Mouse (Mus musculus) CH12.LX (cell line): ENCODE results near the gene Zfp277. TPM values are rescaled to one million over a fixed set of nuclear protein-coding genes. Genes with fewer than 3 reads are reported as not detected.

Source experiments
- DNase-seq: peaks from one replicate; pipeline ENCODE4 v3.0.0-alpha.2; 2013; ENCODE audit errors: extremely low read depth
- H3K27ac ChIP-seq: 2 replicates; pipeline ENCODE4 v1.5.1; 2012; ENCODE audit warnings: low read depth, mild to moderate bottlenecking, control low read depth, moderate library complexity; ENCODE audit not compliant: insufficient read depth
- H3K27me3 ChIP-seq: replicated peaks from 2 replicates; pipeline ENCODE3; 2012; ENCODE audit warnings: inconsistent platforms
- H3K36me3 ChIP-seq, 2 experiments: replicated peaks in 1 of 2; 2 replicates each; pipeline versions ENCODE3 to v1.6.1; 2012; ENCODE audit warnings: inconsistent platforms in 1 of 2, low read length in 1 of 2, mild to moderate bottlenecking in 1 of 2, mixed read lengths in 1 of 2, moderate library complexity in 1 of 2; ENCODE audit not compliant: control insufficient read depth in 1 of 2, insufficient read depth in 1 of 2
- H3K4me1 ChIP-seq, 2 experiments: 2 replicates each; pipeline ENCODE4 v1.6.1; 2012; ENCODE audit warnings: inconsistent platforms in 1 of 2, moderate library complexity in 1 of 2; ENCODE audit not compliant: insufficient read depth in 2 of 2, control insufficient read depth in 1 of 2
- H3K4me2 ChIP-seq: 2 replicates; pipeline ENCODE4 v1.6.1; 2012; ENCODE audit warnings: low read depth, mild to moderate bottlenecking, control low read depth; ENCODE audit not compliant: poor library complexity, insufficient read depth, severe bottlenecking
- H3K4me3 ChIP-seq, 3 experiments: fragments of 150-350 bp in 1 of 3; sonication (generic) in 1 of 3; replicated peaks in 1 of 3; 2 replicates each; pipeline versions ENCODE3 to v1.5.1; 2011 to 2012; ENCODE audit warnings: low read depth in 2 of 3, low read length in 2 of 3, mild to moderate bottlenecking in 2 of 3, moderate library complexity in 2 of 3, control low read depth in 1 of 3, improper control_type of control experiment in 1 of 3, inconsistent platforms in 1 of 3, mixed read lengths in 1 of 3; ENCODE audit not compliant: poor library complexity in 1 of 3
- H3K79me2 ChIP-seq: replicated peaks from 2 replicates; pipeline ENCODE4 v1.6.1; 2012; ENCODE audit warnings: mild to moderate bottlenecking, moderate library complexity; ENCODE audit not compliant: control insufficient read depth, poor library complexity, insufficient read depth, severe bottlenecking; ENCODE audit errors: extremely low read depth
- H3K9ac ChIP-seq: 2 replicates; pipeline ENCODE4 v1.6.1; 2012; ENCODE audit warnings: low read depth, mild to moderate bottlenecking, control low read depth, moderate library complexity; ENCODE audit not compliant: insufficient read depth
- H3K9me3 ChIP-seq: replicated peaks from 2 replicates; pipeline ENCODE3; 2012; ENCODE audit warnings: low read length, inconsistent platforms, mixed read lengths
- BHLHE40 ChIP-seq: IDR thresholded peaks from 2 replicates; pipeline ENCODE4 v1.6.1; 2011; ENCODE audit warnings: mild to moderate bottlenecking, low read depth, low read length, improper control_type of control experiment
- CHD1 ChIP-seq: IDR thresholded peaks from 2 replicates; pipeline ENCODE4 v1.6.1; 2012; ENCODE audit warnings: low read depth, low read length, improper control_type of control experiment, inconsistent platforms
- CHD2 ChIP-seq: IDR thresholded peaks from 2 replicates; pipeline ENCODE4 v1.6.1; 2011; ENCODE audit warnings: low read length, improper control_type of control experiment
- ELF1 ChIP-seq: IDR thresholded peaks from 2 replicates; pipeline ENCODE4 v1.6.1; 2014; ENCODE audit warnings: low read depth, mild to moderate bottlenecking, inconsistent platforms, low read length, improper control_type of control experiment
- ETS1 ChIP-seq: conservative IDR thresholded peaks from 2 replicates; pipeline ENCODE4 v1.6.1; 2012; ENCODE audit warnings: low read depth, mild to moderate bottlenecking, inconsistent platforms, low read length, improper control_type of control experiment, moderate library complexity
- GABPA ChIP-seq: IDR thresholded peaks from 2 replicates; pipeline ENCODE4 v1.6.1; 2012; ENCODE audit warnings: low read depth, low read length, improper control_type of control experiment, inconsistent platforms; ENCODE audit not compliant: insufficient replicate concordance
- HCFC1 ChIP-seq: IDR thresholded peaks from 2 replicates; pipeline ENCODE4 v1.6.1; 2012; ENCODE audit warnings: low read depth, mild to moderate bottlenecking, inconsistent platforms, low read length, improper control_type of control experiment
- JUN ChIP-seq: IDR thresholded peaks from 2 replicates; pipeline ENCODE4 v1.6.1; 2011; ENCODE audit warnings: low read depth, mild to moderate bottlenecking, low read length, improper control_type of control experiment, moderate library complexity; ENCODE audit not compliant: insufficient read depth
- KAT2A ChIP-seq: IDR thresholded peaks from 2 replicates; pipeline ENCODE4 v1.6.1; 2012; ENCODE audit warnings: low read length, improper control_type of control experiment, inconsistent platforms; ENCODE audit not compliant: insufficient replicate concordance
- MAX ChIP-seq: IDR thresholded peaks from 2 replicates; pipeline ENCODE4 v1.6.1; 2011; ENCODE audit warnings: low read length, improper control_type of control experiment
- MAZ ChIP-seq: IDR thresholded peaks from 2 replicates; pipeline ENCODE4 v1.6.1; 2012; ENCODE audit warnings: low read depth, mild to moderate bottlenecking, inconsistent platforms, low read length, improper control_type of control experiment, moderate library complexity
- POLR2A ChIP-seq: IDR thresholded peaks from 2 replicates; pipeline ENCODE4 v1.6.1; 2011; ENCODE audit warnings: low read depth, mild to moderate bottlenecking, improper control_type of control experiment, low read length
- SIN3A ChIP-seq: IDR thresholded peaks from 2 replicates; pipeline ENCODE4 v1.6.1; 2012; ENCODE audit warnings: low read length, improper control_type of control experiment, inconsistent platforms
- SMC3 ChIP-seq: IDR thresholded peaks from 2 replicates; pipeline ENCODE4 v1.6.1; 2011; ENCODE audit warnings: low read depth, low read length, improper control_type of control experiment
- UBTF ChIP-seq: IDR thresholded peaks from 2 replicates; pipeline ENCODE4 v1.6.1; 2012; ENCODE audit warnings: low read depth, mild to moderate bottlenecking, inconsistent platforms, low read length, improper control_type of control experiment, moderate library complexity
- USF1 ChIP-seq: IDR thresholded peaks from 2 replicates; pipeline ENCODE4 v1.6.1; 2014; ENCODE audit warnings: low read depth, mild to moderate bottlenecking, inconsistent platforms, low read length, improper control_type of control experiment
- USF2 ChIP-seq: conservative IDR thresholded peaks from 2 replicates; pipeline ENCODE4 v1.6.1; 2011; ENCODE audit warnings: low read depth, low read length, improper control_type of control experiment
- ZMIZ1 ChIP-seq: IDR thresholded peaks from 2 replicates; pipeline ENCODE4 v1.6.1; 2012; ENCODE audit warnings: low read depth, mild to moderate bottlenecking, inconsistent platforms, low read length, improper control_type of control experiment
- dilution Hi-C: fragments of 300-500 bp; cut with MboI; formaldehyde crosslinking; loops from 2 replicates; pipeline ENCODE4 v1.14.3; 2020; ENCODE audit warnings: low sequenced_read_pairs; ENCODE audit not compliant: extremely low pct_unique_long_range_greater_than_20kb, extremely low pct_ligation_motif_present
- in situ Hi-C: fragments of 300-500 bp; cut with MboI; formaldehyde crosslinking; loops from 3 replicates; pipeline ENCODE4 v1.14.3; 2019; ENCODE audit warnings: low sequenced_read_pairs, low pct_ligation_motif_present, low pct_unique_long_range_greater_than_20kb, mixed read lengths
- polyA plus RNA-seq: library from polyadenylated mRNA; unstranded; fragments of >175 nt; gene quantifications from 2 replicates; pipeline ENCODE4 v1.2.1, GENCODE M21; 2012; ENCODE audit warnings: low read depth; ENCODE audit not compliant: insufficient read length
- total RNA-seq, 2 experiments: library from RNA; depleted of rRNA; stranded (reverse); fragments of 300-350 nt in 1 of 2; fragments of >200 nt in 1 of 2; gene quantifications; 2 replicates each; pipeline ENCODE4 v1.2.3; 2012 to 2014

The Zfp277 gene
- total and polyA plus RNA-seq, 3 experiments: 13.7 to 31.2 (median 18.9) TPM

- no peak for DNase-seq
- dilution Hi-C loops: no loop called here
- Histone ChIP-seq H3K36me3 (no peaks in the 10 kb centered on the region), H3K27ac (no peak overlapping the region), H3K27me3 (no peaks in the 10 kb centered on the region), H3K4me2 (no peak overlapping the region), H3K79me2 (no peaks in the 10 kb centered on the region), H3K4me1 (peaks cover 0 to 5% of the 10 kb centered on the region in 2 experiments; a peak in 1 of 4 replicates), H3K9me3 (no peaks in the 10 kb centered on the region), H3K9ac (no peak overlapping the region)
- in situ Hi-C loops: no loop called here
- TF ChIP-seq ZMIZ1: no peak
- no peak for TF ChIP-seq CHD1
- no peak for TF ChIP-seq ETS1
- no peak for TF ChIP-seq USF1
- TF ChIP-seq MAZ: no peak
- no peak for TF ChIP-seq HCFC1
- no peak for TF ChIP-seq ELF1
- TF ChIP-seq, all 38 proteins: peak for 0
- H3K4me3 ChIP-seq: no peak overlapping the region
Observed at GRCm38 (mm10) chr12:40468235-40468634, 22.5 kb upstream of the Zfp277 start.

DNA sequence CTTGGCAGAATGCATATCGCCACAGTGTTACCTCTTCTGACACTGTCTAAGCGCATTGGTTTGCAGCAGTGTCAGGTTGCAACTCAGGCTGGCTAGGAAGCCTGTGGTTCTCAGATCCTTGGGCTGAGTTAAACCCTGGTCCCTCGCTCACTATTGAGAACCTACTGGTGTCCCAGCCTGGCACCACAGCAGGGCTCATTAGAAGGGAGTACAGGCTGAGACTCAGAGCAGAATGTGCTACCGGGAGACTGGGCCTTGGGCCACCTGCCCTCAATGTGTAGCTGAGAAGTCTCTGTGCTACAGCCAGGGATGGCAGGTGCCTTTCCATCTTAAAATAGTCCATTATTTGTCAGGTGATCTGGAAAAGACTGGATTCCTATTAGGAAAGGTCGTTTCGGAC, 18.6 kb upstream of the Zfp277 start:
- Histone ChIP-seq H3K4me1 (peaks cover 0 to 5% of the 10 kb centered on the region in 2 experiments; a peak in 1 of 4 replicates), H3K79me2 (no peaks in the 10 kb centered on the region), H3K36me3 (no peaks in the 10 kb centered on the region), H3K4me3 (no peak overlapping the region), H3K9me3 (no peaks in the 10 kb centered on the region), H3K4me2 (no peak overlapping the region), H3K27ac (no peak overlapping the region), H3K27me3 (no peaks in the 10 kb centered on the region), H3K9ac (no peak overlapping the region)
- in situ Hi-C loops (no loop called here), dilution Hi-C loops (no loop called here)
- DNase-seq: no peak
- no peak for TF ChIP-seq CHD1
- no peak for TF ChIP-seq SIN3A
- TF ChIP-seq UBTF: no peak
- TF ChIP-seq BHLHE40: no peak
- TF ChIP-seq KAT2A: no peak
- TF ChIP-seq CHD2: no peak
- no peak for TF ChIP-seq POLR2A
- TF ChIP-seq MAX: no peak
- no peak for TF ChIP-seq JUN
- no peak for TF ChIP-seq GABPA
- no peak for TF ChIP-seq USF2
- no peak for TF ChIP-seq SMC3
